Mouse (Mus musculus) C2C12 (cell line): ENCODE results near the gene Vmn1r21.

Experiments used
- CTCF ChIP-seq: IDR thresholded peaks from one replicate; pipeline ENCODE4 v1.5.1; 2011; ENCODE audit not compliant: control insufficient read depth, insufficient read depth, insufficient read length
- FOSL1 ChIP-seq: IDR thresholded peaks from one replicate; pipeline ENCODE4 v1.8.0; 2011; ENCODE audit warnings: mild to moderate bottlenecking, low read length; ENCODE audit not compliant: poor library complexity, insufficient read depth, severe bottlenecking
- MYOD1 ChIP-seq: IDR thresholded peaks from one replicate; pipeline ENCODE4 v1.6.1; 2011; ENCODE audit warnings: low read depth; ENCODE audit not compliant: control insufficient read depth, insufficient read length
- USF1 ChIP-seq: IDR thresholded peaks from one replicate; pipeline ENCODE4 v1.6.1; 2011; ENCODE audit warnings: low read depth, mild to moderate bottlenecking, control low read depth, moderate library complexity

- TF ChIP-seq CTCF (no peak), FOSL1 (no peak), MYOD1 (no peak), USF1 (no peak)
Observed at GRCm38 (mm10) chr6:57850286-57850685, at the start of gene Vmn1r21.
